Mouse (Mus musculus): Measurements from ENCODE around the gene Rrp7a. TPM values are rescaled to one million over a fixed set of nuclear protein-coding genes. Genes with fewer than 3 reads are reported as not detected.

Rrp7a gene
- polyA plus RNA-seq, 1 experiment: 171 TPM

DNA sequence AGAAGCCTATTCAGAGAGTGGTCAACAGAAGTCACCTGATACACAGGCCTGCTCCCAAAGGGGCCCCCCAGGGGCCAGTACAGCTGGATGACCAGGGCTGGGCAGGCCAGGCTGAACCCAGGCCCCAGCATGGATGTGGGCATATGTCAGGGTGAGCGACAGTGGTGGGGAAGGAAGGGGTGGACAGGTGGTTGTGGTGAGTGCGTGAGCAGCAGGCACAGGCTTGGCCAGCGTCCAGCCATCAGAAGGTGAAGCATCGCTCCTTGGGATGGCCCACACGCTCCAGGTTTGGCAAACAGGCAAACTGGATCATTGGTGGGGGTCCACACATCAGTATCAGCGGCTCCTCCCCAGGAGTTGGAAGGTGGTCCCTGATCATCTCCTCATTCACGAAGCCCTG is 31.7 kb upstream of the Rrp7a start:
- Histone ChIP-seq H3K4me3 (ENCODE audit: insufficient read depth, poor library complexity, severe bottlenecking) (no peak overlapping the region), H3K27me3 (ENCODE audit: control insufficient read depth, insufficient read depth, insufficient read length) (no peaks in the 10 kb centered on the region), H3K79me3 (ENCODE audit: low read depth) (peaks cover 2% of the 10 kb centered on the region), H3K79me2 (ENCODE audit: control insufficient read depth, insufficient read depth) (peaks cover 8% of the 10 kb centered on the region), H3K36me3 (ENCODE audit: control insufficient read depth, insufficient read depth) (peaks cover 50% of the 10 kb centered on the region), H3ac (ENCODE audit: control insufficient read depth, insufficient read length, low read depth) (no peak overlapping the region)
- no peak for TF ChIP-seq CEBPB (IDR thresholded peaks at IDR 0.05; ENCODE audit: low read depth)
- no peak for TF ChIP-seq MAX (IDR thresholded peaks at IDR 0.05)
- no peak for TF ChIP-seq MYOD1 (IDR thresholded peaks at IDR 0.05; ENCODE audit: control insufficient read depth, insufficient read length, low read depth)
- no peak for TF ChIP-seq USF1 (IDR thresholded peaks at IDR 0.05; ENCODE audit: low read depth)
- no peak for TF ChIP-seq FOSL1 (IDR thresholded peaks at IDR 0.05; ENCODE audit: insufficient read depth, low read length, poor library complexity, severe bottlenecking)
- TF ChIP-seq MYOG (IDR thresholded peaks at IDR 0.05; ENCODE audit: control insufficient read depth, extremely low read depth, insufficient read length): no peak
- no peak for TF ChIP-seq CTCF (IDR thresholded peaks at IDR 0.05; ENCODE audit: control insufficient read depth, insufficient read depth, insufficient read length)

DNA sequence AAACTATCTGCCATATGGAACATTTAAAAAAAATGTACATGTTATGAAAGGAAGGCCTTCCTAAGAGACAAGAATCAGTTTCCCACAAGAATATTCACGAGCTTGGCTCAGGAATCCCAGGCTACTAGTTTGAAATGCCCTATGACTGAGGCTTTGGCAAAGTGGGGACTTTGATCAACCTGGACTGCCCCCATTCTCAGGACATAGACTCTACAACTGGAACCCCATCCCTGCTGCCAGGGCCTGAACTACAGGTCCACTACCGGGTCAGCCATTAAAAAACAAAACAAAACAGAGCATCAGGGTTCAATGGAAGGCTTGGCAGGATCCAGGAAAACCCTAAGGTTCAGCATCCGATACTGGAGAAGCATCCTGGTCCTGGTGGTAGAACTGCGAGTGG is 28.1 kb upstream of the Rrp7a start:
- H3K79me3 ChIP-seq (ENCODE audit: low read depth): peaks cover 31% of the 10 kb centered on the region
- no peak overlapping the region for H3ac ChIP-seq (ENCODE audit: control insufficient read depth, insufficient read length, low read depth)
- H3K27me3 ChIP-seq (ENCODE audit: control insufficient read depth, insufficient read depth, insufficient read length): no peaks in the 10 kb centered on the region
- TF ChIP-seq MYOD1 (IDR thresholded peaks at IDR 0.05; ENCODE audit: control insufficient read depth, insufficient read length, low read depth) (no peak), CTCF (IDR thresholded peaks at IDR 0.05; ENCODE audit: control insufficient read depth, insufficient read depth, insufficient read length) (no peak), MAX (IDR thresholded peaks at IDR 0.05) (no peak), CEBPB (IDR thresholded peaks at IDR 0.05; ENCODE audit: low read depth) (no peak), FOSL1 (IDR thresholded peaks at IDR 0.05; ENCODE audit: insufficient read depth, low read length, poor library complexity, severe bottlenecking) (no peak), USF1 (IDR thresholded peaks at IDR 0.05; ENCODE audit: low read depth) (no peak)
- H3K36me3 ChIP-seq (ENCODE audit: control insufficient read depth, insufficient read depth): peaks cover 45% of the 10 kb centered on the region
- H3K79me2 ChIP-seq (ENCODE audit: control insufficient read depth, insufficient read depth): peaks cover 38% of the 10 kb centered on the region
- H3K4me3 ChIP-seq (ENCODE audit: insufficient read depth, poor library complexity, severe bottlenecking): no peak overlapping the region

DNA sequence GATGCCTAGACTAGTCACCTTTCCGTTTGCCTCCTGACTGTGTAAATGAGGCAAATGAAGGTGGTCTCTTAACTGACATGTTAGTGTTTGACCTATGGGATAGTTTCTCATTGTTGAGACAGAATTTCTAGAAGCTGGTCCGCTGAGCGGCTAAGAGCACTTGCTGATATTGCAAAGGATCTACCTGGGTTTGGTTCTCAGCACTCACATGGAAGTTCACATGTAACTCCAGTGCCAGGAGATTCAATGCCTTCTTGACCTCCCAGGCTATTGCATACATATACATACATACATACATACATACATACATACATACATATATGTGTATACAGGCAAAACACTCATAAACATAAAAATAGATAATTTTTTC is 27.5 kb upstream of the Rrp7a start:
- Histone ChIP-seq H3K79me2 (ENCODE audit: control insufficient read depth, insufficient read depth) (peaks cover 40% of the 10 kb centered on the region), H3K27me3 (ENCODE audit: control insufficient read depth, insufficient read depth, insufficient read length) (no peaks in the 10 kb centered on the region), H3ac (ENCODE audit: control insufficient read depth, insufficient read length, low read depth) (no peak overlapping the region), H3K36me3 (ENCODE audit: control insufficient read depth, insufficient read depth) (peaks cover 47% of the 10 kb centered on the region), H3K4me3 (ENCODE audit: insufficient read depth, poor library complexity, severe bottlenecking) (no peak overlapping the region), H3K79me3 (ENCODE audit: low read depth) (peaks cover 37% of the 10 kb centered on the region)
- TF ChIP-seq FOSL1 (IDR thresholded peaks at IDR 0.05; ENCODE audit: insufficient read depth, low read length, poor library complexity, severe bottlenecking) (no peak), USF1 (IDR thresholded peaks at IDR 0.05; ENCODE audit: low read depth) (no peak), MYOD1 (IDR thresholded peaks at IDR 0.05; ENCODE audit: control insufficient read depth, insufficient read length, low read depth) (no peak), CTCF (IDR thresholded peaks at IDR 0.05; ENCODE audit: control insufficient read depth, insufficient read depth, insufficient read length) (no peak), MYOG (IDR thresholded peaks at IDR 0.05; ENCODE audit: control insufficient read depth, extremely low read depth, insufficient read length) (no peak), MAX (IDR thresholded peaks at IDR 0.05) (no peak), CEBPB (IDR thresholded peaks at IDR 0.05; ENCODE audit: low read depth) (no peak)

DNA sequence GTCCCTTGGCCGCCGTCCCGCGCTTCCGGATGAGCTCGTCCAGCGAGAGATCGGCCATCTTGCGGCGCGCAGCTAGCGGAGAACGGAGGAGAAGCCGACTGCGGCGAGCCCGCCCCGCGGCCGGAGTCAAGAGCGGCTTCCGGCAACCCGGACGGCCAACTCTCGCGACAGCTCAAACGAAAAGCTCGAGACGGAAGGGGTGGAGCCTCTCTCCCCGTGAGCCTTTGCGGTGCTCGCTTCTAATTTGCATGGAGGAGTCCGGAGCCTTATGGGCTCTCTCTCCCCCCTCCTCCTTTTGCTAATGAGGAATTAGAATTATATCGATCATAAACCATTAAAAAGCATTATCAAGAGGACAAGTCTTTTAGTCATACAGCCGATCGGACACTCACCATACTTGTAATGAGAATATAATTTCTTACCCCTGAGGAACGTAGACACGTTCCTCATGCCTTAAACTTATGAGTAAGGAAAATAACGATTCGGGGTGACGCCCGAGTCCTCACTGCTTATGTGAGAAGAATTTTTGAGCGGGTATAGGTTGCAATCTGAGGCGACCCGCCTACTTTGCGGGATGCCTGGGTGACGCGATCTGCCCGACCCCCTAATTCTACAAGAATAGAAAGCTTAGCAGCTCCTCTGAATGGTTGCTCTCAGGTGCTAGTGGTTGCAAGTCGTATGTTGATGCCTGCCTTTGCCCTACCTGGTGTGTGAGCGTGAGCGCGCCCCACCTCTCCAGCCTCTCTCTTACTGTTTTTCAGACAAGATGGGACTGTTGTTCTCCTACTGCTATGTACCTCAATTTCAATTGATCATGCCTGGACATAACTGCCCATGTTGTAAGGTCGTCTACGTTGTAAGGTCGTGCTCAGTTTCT is 26.8 kb upstream of the Rrp7a start, which contains the start of gene Poldip3:
Gene Poldip3, minus strand, starts transcription at position 189 of the 877 bp plus-strand sequence.
- H3K36me3 ChIP-seq (ENCODE audit: control insufficient read depth, insufficient read depth): peaks cover 51% of the 10 kb centered on the region
- H3K4me3 ChIP-seq (ENCODE audit: insufficient read depth, poor library complexity, severe bottlenecking): peak within 1 kb of the TSS; percentile 87
- peaks cover 43% of the 10 kb centered on the region for H3K79me3 ChIP-seq (ENCODE audit: low read depth)
- H3K27me3 ChIP-seq (ENCODE audit: control insufficient read depth, insufficient read depth, insufficient read length): no peaks in the 10 kb centered on the region
- H3K79me2 ChIP-seq (ENCODE audit: control insufficient read depth, insufficient read depth): peaks cover 47% of the 10 kb centered on the region
- TF ChIP-seq MAX (IDR thresholded peaks at IDR 0.05) (peak; percentile 88), CEBPB (IDR thresholded peaks at IDR 0.05; ENCODE audit: low read depth) (peak; percentile 86), USF1 (IDR thresholded peaks at IDR 0.05; ENCODE audit: low read depth) (peak; percentile 3), MYOD1 (IDR thresholded peaks at IDR 0.05; ENCODE audit: control insufficient read depth, insufficient read length, low read depth) (peak; percentile 10), FOSL1 (IDR thresholded peaks at IDR 0.05; ENCODE audit: insufficient read depth, low read length, poor library complexity, severe bottlenecking) (no peak), MYOG (IDR thresholded peaks at IDR 0.05; ENCODE audit: control insufficient read depth, extremely low read depth, insufficient read length) (no peak)
- H3ac ChIP-seq (ENCODE audit: control insufficient read depth, insufficient read length, low read depth): peak within 1 kb of the TSS; percentile 100

DNA sequence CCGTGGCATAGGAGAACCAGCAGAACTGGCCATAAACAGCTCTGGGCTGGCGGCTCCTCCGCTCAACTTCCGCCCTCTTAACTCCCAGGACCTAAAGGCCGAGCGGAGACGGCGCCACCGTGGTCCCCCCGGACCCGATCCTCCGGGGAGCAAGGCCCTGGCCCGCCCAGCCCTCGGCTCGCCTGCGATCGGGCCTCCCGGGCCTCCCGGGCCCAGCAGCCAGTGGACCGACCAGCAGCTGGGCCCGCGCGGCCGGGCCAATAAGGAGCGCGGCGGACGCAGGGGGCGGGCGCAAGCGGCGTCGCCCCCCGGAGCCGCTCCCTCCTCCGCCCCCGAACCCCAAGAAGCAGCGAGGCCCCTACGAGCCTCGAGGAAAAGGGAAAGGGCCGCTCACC is 26.2 kb upstream of the Rrp7a start:
- Histone ChIP-seq H3K79me2 (ENCODE audit: control insufficient read depth, insufficient read depth) (peaks cover 53% of the 10 kb centered on the region), H3K36me3 (ENCODE audit: control insufficient read depth, insufficient read depth) (peaks cover 50% of the 10 kb centered on the region), H3ac (ENCODE audit: control insufficient read depth, insufficient read length, low read depth) (peak overlapping the region; percentile 100), H3K27me3 (ENCODE audit: control insufficient read depth, insufficient read depth, insufficient read length) (no peaks in the 10 kb centered on the region), H3K4me3 (ENCODE audit: insufficient read depth, poor library complexity, severe bottlenecking) (peak overlapping the region; percentile 87), H3K79me3 (ENCODE audit: low read depth) (peaks cover 50% of the 10 kb centered on the region)
- TF ChIP-seq MYOG (IDR thresholded peaks at IDR 0.05; ENCODE audit: control insufficient read depth, extremely low read depth, insufficient read length) (no peak), CTCF (IDR thresholded peaks at IDR 0.05; ENCODE audit: control insufficient read depth, insufficient read depth, insufficient read length) (no peak), MAX (IDR thresholded peaks at IDR 0.05) (no peak), USF1 (IDR thresholded peaks at IDR 0.05; ENCODE audit: low read depth) (no peak)
